Mouse (Mus musculus) G1E (cell line): ENCODE data around the gene Gm572. TPM values are rescaled to one million over a fixed set of nuclear protein-coding genes. Genes with fewer than 3 reads are reported as not detected.

Experiments
- ATAC-seq: 2 replicates; pipeline ENCODE4 v1.8.0; 2016; ENCODE audit warnings: mild to moderate bottlenecking; ENCODE audit not compliant: insufficient number of reproducible peaks, poor library complexity, low FRiP score, severe bottlenecking; ENCODE audit errors: extremely low read depth
- DNase-seq: peaks from one replicate; pipeline ENCODE4 v3.0.0; 2012; ENCODE audit warnings: low spot score
- H3K27me3 ChIP-seq: 2 replicates; pipeline ENCODE4 v1.6.1; 2012; ENCODE audit warnings: mild to moderate bottlenecking, low read length, inconsistent platforms; ENCODE audit not compliant: insufficient read depth
- H3K36me3 ChIP-seq: replicated peaks from 2 replicates; pipeline ENCODE3; 2012; ENCODE audit warnings: mild to moderate bottlenecking, inconsistent platforms
- H3K4me1 ChIP-seq: 2 replicates; pipeline ENCODE4 v1.6.1; 2012; ENCODE audit warnings: low read depth, low read length, inconsistent platforms, mixed read lengths; ENCODE audit not compliant: insufficient read depth
- H3K4me3 ChIP-seq: 2 replicates; pipeline ENCODE4 v1.5.1; 2012; ENCODE audit warnings: low read depth, mild to moderate bottlenecking, inconsistent platforms, low read length, moderate library complexity, mixed read lengths
- H3K9me3 ChIP-seq: replicated peaks from 2 replicates; pipeline ENCODE4 v1.6.1; 2012; ENCODE audit warnings: inconsistent platforms
- CTCF ChIP-seq: IDR thresholded peaks from 2 replicates; pipeline ENCODE4 v1.5.1; 2012; ENCODE audit warnings: low read depth, low read length, inconsistent platforms, mixed read lengths
- GATA1 ChIP-seq: IDR thresholded peaks from 2 replicates; pipeline ENCODE4 v1.6.1; 2012; ENCODE audit warnings: borderline replicate concordance, low read length, inconsistent platforms, mixed read lengths
- GATA2 ChIP-seq: IDR thresholded peaks from 2 replicates; pipeline ENCODE4 v1.6.1; 2012; ENCODE audit warnings: low read depth, low read length, inconsistent platforms, borderline replicate concordance
- POLR2AphosphoS5 ChIP-seq: IDR thresholded peaks from 2 replicates; pipeline ENCODE4 v1.6.1; 2012; ENCODE audit warnings: low read depth, low read length, inconsistent platforms; ENCODE audit not compliant: insufficient replicate concordance
- TAL1 ChIP-seq: conservative IDR thresholded peaks from 2 replicates; pipeline ENCODE4 v1.6.1; 2012; ENCODE audit warnings: low read depth, low read length, inconsistent platforms, mixed read lengths
- polyA plus RNA-seq: library from polyadenylated mRNA; stranded (reverse); fragments of >175 nt; gene quantifications from 2 replicates; pipeline ENCODE4 v1.2.3, GENCODE M21; 2012
- total RNA-seq, 2 experiments: library from RNA; stranded (forward) in 1 of 2; stranded (reverse) in 1 of 2; fragments of 200-1000 nt in 1 of 2; fragments of >200 nt in 1 of 2; fragmentation: Nextera tagmentation in 1 of 2; gene quantifications; 2 replicates each; pipeline ENCODE4 v1.2.3; 2014 to 2017

Gm572 gene
- total and polyA plus RNA-seq, 3 experiments: not detected

GRCm38 (mm10) chr4:148622485-148622884, 20.6 kb upstream of the Gm572 start:
- no peak for ATAC-seq
- no peaks in the 10 kb centered on the region for H3K27me3 ChIP-seq
- DNase-seq: no peak
- peaks cover 58% of the 10 kb centered on the region for H3K4me1 ChIP-seq
- TF ChIP-seq GATA1 (no peak), TAL1 (no peak), POLR2AphosphoS5 (no peak), GATA2 (no peak), CTCF (no peak)
- H3K9me3 ChIP-seq: no peaks in the 10 kb centered on the region
- H3K4me3 ChIP-seq: no peak overlapping the region; the same call in 1 of the 2 replicates
- peaks cover 72% of the 10 kb centered on the region for H3K36me3 ChIP-seq

DNA sequence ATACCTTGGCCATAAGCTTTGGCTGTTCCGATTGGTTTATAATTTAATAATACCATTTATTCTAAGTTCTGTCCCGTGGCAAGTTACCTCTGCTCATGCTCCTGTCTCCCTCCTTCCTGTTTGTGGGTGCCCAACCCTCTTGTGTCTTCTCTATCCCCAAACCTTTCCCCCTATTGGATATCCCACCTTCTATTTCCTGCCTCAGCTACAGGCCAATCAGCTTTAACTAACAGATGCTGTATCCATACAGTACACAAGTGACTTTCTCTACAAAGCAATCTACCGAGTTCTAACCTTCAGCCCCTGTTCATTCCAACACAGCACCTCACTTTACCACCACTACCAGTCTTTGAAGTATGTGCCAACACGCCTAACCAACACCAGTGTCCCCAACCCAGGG, 19.5 kb upstream of the Gm572 start:
- peaks cover 57% of the 10 kb centered on the region for H3K4me1 ChIP-seq
- peak overlapping the region; percentile 93 for H3K4me3 ChIP-seq
- no peak for ATAC-seq
- no peaks in the 10 kb centered on the region for H3K9me3 ChIP-seq
- peak; percentile 46 for DNase-seq
- H3K27me3 ChIP-seq: no peaks in the 10 kb centered on the region
- peaks cover 67% of the 10 kb centered on the region for H3K36me3 ChIP-seq
- TF ChIP-seq GATA2: no peak
- TF ChIP-seq POLR2AphosphoS5: no peak
- TF ChIP-seq GATA1: no peak
- TF ChIP-seq CTCF: no peak
- TF ChIP-seq TAL1: no peak

- Histone ChIP-seq H3K4me3 (peak overlapping the region; percentile 93), H3K27me3 (no peaks in the 10 kb centered on the region), H3K36me3 (peaks cover 53% of the 10 kb centered on the region), H3K9me3 (no peaks in the 10 kb centered on the region), H3K4me1 (peaks cover 45% of the 10 kb centered on the region)
- TF ChIP-seq GATA1: no peak
- no peak for TF ChIP-seq POLR2AphosphoS5
- TF ChIP-seq CTCF: no peak
- TF ChIP-seq GATA2: no peak
- TF ChIP-seq TAL1: no peak
- ATAC-seq (no peak), DNase-seq (no peak)
These were observed 18.1 kb upstream of the Gm572 start for GRCm38 (mm10) chr4:148625010-148625409.

GRCm38 (mm10) chr4:148625756-148626622, 17.1 kb upstream of the Gm572 start:
- ATAC-seq (no peak), DNase-seq (peak; percentile 51)
- no peak for TF ChIP-seq CTCF
- no peak for TF ChIP-seq POLR2AphosphoS5
- TF ChIP-seq GATA1: no peak
- no peak for TF ChIP-seq TAL1
- no peak for TF ChIP-seq GATA2
- H3K4me1 ChIP-seq: peaks cover 40% of the 10 kb centered on the region
- no peaks in the 10 kb centered on the region for H3K27me3 ChIP-seq
- H3K36me3 ChIP-seq: peaks cover 43% of the 10 kb centered on the region
- H3K9me3 ChIP-seq: no peaks in the 10 kb centered on the region
- H3K4me3 ChIP-seq: peak overlapping the region; percentile 93

GRCm38 (mm10) chr4:148626623-148627185, 16.4 kb upstream of the Gm572 start, which contains the start of gene Tardbp:
Gene Tardbp (minus strand): TSS chr4:148627019.
- TF ChIP-seq POLR2AphosphoS5 (peak; percentile 67; the same call in 1 of the 2 replicates), CTCF (no peak)
- peak; percentile 92 for DNase-seq
- Histone ChIP-seq H3K9me3 (no peaks in the 10 kb centered on the region), H3K36me3 (peaks cover 36% of the 10 kb centered on the region), H3K27me3 (no peaks in the 10 kb centered on the region), H3K4me1 (peaks cover 39% of the 10 kb centered on the region), H3K4me3 (peak within 1 kb of the TSS; percentile 93)
- ATAC-seq: peak; percentile 86

DNA sequence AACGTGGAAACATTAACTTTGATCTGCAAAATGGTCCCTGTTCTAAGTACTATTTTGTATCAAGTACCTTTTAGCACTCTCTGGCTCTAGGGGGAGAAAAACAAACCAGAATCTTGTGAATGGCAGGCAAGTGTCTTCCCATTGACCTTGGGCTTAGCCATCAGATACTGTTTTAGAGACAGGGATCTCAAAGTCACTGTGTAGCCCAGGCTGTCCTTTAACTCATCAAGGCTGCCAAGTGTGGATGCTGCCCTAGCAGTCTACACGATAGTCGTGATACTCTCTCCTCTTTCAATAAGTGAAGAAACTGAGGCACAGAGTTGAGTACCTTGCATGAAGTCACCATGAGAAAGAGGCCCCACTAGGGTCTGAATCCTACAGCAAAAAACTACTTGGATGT, 15.9 kb upstream of the Gm572 start:
- no peaks in the 10 kb centered on the region for H3K9me3 ChIP-seq
- no peak for DNase-seq
- ATAC-seq: no peak
- H3K4me3 ChIP-seq: no peak overlapping the region; the same call in 1 of the 2 replicates
- H3K4me1 ChIP-seq: peaks cover 34% of the 10 kb centered on the region
- peaks cover 30% of the 10 kb centered on the region for H3K36me3 ChIP-seq
- no peaks in the 10 kb centered on the region for H3K27me3 ChIP-seq
- TF ChIP-seq CTCF: no peak
